Mouse (Mus musculus) neural tube, embryonic 12.5 days (tissue): Measurements from ENCODE around the gene Des. TPM values are rescaled to one million over a fixed set of nuclear protein-coding genes. Genes with fewer than 3 reads are reported as not detected.
A peak's percentile ranks its signal among the peaks of the same experiment; 100 is the strongest.

Experiments
- ATAC-seq: fragments of 200-750 bp; cut with Nextera tagmentation; 2 replicates; pipeline ENCODE4 v1.8.0; 2017; ENCODE audit warnings: low read depth, mild to moderate bottlenecking, moderate TSS enrichment, moderate library complexity; ENCODE audit not compliant: low FRiP score
- H3K27ac ChIP-seq: fragments of 300-500 bp; sonication (generic); 2 replicates; pipeline ENCODE4 v1.5.1; 2016
- H3K27me3 ChIP-seq: fragments of 300-500 bp; sonication (generic); replicated peaks from 2 replicates; pipeline ENCODE4 v1.6.1; 2016; ENCODE audit warnings: mild to moderate bottlenecking
- H3K36me3 ChIP-seq: fragments of 300-500 bp; sonication (generic); 2 replicates; pipeline ENCODE4 v1.6.1; 2016; ENCODE audit warnings: mild to moderate bottlenecking
- H3K4me1 ChIP-seq: fragments of 300-500 bp; sonication (generic); 2 replicates; pipeline ENCODE4 v1.6.1; 2016
- H3K4me2 ChIP-seq: fragments of 300-500 bp; sonication (generic); replicated peaks from 2 replicates; pipeline ENCODE4 v1.6.1; 2016; ENCODE audit warnings: mild to moderate bottlenecking
- H3K4me3 ChIP-seq: fragments of 300-500 bp; sonication (generic); 2 replicates; pipeline ENCODE4 v1.5.1; 2016
- H3K9ac ChIP-seq: fragments of 300-500 bp; sonication (generic); 2 replicates; pipeline ENCODE4 v1.6.1; 2016; ENCODE audit warnings: mild to moderate bottlenecking
- H3K9me3 ChIP-seq: fragments of 300-500 bp; sonication (generic); 2 replicates; pipeline ENCODE4 v1.6.1; 2016; ENCODE audit warnings: mild to moderate bottlenecking
- WGBS: fragments of 180-500 bp; shearing (Covaris S2); methylation state at CpG from one replicate; pipeline ENCODE4 v1.1.7; 2016; 5-methylcytosine and 5-hydroxymethylcytosine counted together
- polyA plus RNA-seq: library from polyadenylated mRNA; unstranded; fragments of >200 nt; fragmentation: Nextera tagmentation; extraction: Ambion mirVana; gene quantifications from 2 replicates; pipeline ENCODE4 v1.2.1, GENCODE M21; 2016

The Des gene
- polyA plus RNA-seq, 1 experiment from 2014 or later = 9.3 TPM

DNA sequence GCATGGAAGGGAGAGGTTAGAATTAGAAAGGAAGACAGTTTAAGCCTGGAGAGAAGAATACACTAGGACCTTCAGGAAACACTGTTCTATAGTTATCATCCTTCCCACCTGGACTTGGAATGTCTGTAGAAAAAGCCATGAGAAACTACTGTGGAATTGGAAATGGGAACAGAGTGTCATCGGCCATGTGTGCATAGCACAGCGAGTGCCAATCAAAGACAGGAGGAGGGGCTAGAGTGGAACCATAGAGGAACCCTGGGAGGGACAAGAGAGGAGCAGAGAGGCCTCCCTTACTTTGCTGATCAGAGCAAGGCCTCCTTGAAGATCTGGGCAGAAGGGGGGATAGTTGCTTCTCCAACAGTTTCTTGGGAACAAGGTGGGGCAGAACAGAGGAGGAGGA, 19.1 kb downstream of the Des start:
- Histone ChIP-seq H3K27me3 (peaks cover 43% of the 10 kb centered on the region), H3K36me3 (no peaks in the 10 kb centered on the region), H3K4me3 (no peak overlapping the region), H3K27ac (no peak overlapping the region), H3K9ac (no peak overlapping the region), H3K9me3 (no peaks in the 10 kb centered on the region), H3K4me1 (peaks cover 39% of the 10 kb centered on the region), H3K4me2 (no peak overlapping the region)
- WGBS = 73% methylated on average over 2 of the region's 2 CpGs
- no peak for ATAC-seq

DNA sequence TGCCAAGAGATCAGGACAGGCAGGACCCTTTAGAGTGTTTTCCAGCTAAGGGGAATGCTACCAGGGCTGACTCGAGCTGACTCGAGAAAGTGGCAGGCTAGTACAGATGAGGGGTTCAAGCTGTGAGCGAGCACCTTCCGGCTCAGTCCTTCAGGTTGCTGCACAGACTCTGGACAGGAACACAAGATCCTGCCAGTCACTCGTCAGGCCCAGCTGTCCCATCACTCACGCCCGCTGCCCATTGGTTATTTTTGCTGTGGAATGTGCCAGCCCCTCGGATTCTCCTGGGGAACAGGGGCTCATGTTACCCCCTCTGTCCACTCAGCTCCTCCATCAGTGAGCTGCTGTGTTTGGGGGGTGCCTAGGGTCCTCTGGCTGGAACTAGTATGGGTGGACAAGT, 19.8 kb downstream of the Des start:
- Histone ChIP-seq H3K36me3 (no peaks in the 10 kb centered on the region; the same call in 1 of the 2 replicates), H3K4me3 (no peak overlapping the region), H3K4me2 (no peak overlapping the region), H3K9ac (no peak overlapping the region), H3K27ac (no peak overlapping the region), H3K4me1 (peaks cover 42% of the 10 kb centered on the region), H3K27me3 (peaks cover 41% of the 10 kb centered on the region), H3K9me3 (no peaks in the 10 kb centered on the region)
- WGBS = 77% methylated on average over 8 of the region's 8 CpGs
- no peak for ATAC-seq

DNA sequence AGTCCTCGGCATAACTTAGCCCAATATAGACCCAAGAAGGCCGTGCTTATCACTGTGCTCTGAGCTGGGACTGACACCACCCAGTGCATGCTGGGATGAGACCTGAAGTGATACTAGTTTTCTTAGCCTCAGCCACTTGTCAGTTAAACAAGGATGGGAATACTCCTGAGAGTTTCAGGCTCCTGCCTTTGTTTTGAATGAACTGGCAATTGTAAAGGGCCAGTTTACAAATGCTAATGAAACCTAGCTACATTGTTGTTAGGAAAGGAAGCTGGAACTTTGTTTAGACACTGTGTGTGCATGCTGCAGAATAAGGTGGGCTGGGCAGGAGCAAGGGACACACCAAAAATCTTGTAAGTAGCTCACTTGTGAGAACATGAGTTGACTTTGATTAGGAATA, 20.8 kb downstream of the Des start:
- ATAC-seq = no peak
- Histone ChIP-seq H3K36me3 (no peaks in the 10 kb centered on the region; the same call in 1 of the 2 replicates), H3K4me3 (no peak overlapping the region), H3K4me2 (peak overlapping the region; percentile 97), H3K4me1 (peaks cover 44% of the 10 kb centered on the region), H3K9me3 (no peaks in the 10 kb centered on the region), H3K27me3 (peaks cover 34% of the 10 kb centered on the region), H3K9ac (no peak overlapping the region), H3K27ac (no peak overlapping the region)
- WGBS = 22% methylated on average over 2 of the region's 2 CpGs

DNA sequence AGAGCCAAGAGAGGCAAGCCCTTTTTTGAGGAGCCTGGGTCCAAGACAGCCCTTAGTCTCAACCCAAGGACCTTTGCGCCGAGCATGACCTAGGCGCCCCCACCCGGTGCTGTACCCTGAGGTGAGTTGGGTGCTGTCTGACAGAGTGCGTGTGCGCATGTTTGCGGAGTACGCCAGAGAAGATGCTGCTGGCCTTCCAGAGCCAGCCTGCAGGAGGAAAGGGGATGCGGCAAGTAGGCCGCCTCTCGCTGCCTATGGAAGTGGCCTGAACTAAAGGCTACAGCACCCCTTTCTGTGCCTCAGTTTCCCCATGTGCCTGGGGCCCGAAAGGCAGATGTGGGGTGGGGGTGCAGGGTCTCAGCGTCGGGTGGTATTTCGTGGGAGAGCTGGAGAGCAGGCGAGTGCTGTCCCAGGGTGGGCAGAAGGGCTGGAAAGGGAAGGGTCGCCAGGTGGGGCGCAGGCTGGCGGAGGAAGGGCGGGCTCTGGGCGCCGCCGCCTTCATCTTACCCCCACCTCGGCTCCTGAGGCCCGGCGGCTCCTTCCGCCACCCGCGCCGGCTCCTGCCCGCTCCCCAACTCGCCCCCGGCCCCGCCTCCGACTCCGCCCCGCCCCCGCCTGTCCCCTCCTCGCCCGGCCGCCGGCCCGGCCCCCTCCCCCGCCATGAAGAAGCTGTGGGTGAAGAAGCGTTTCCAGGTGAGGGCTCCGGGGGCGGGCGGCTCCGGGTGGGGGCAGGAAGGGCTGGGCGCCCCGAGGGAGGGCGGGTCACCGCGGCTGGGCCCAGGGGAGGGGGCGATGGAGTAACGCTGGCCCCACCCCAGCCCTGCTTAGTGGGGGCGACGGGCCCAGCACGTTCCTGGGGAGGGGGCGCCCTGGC, 21.6 kb downstream of the Des start:
- Histone ChIP-seq H3K36me3 (no peaks in the 10 kb centered on the region; the same call in 1 of the 2 replicates), H3K4me2 (peak overlapping the region; percentile 97), H3K9me3 (no peaks in the 10 kb centered on the region), H3K4me1 (peaks cover 49% of the 10 kb centered on the region), H3K4me3 (peak overlapping the region; percentile 80), H3K27ac (peak overlapping the region; percentile 63), H3K27me3 (peaks cover 31% of the 10 kb centered on the region), H3K9ac (peak overlapping the region; percentile 84)
- 2% methylated on average over 53 of the region's 60 CpGs for WGBS
- peak; percentile 59 for ATAC-seq

DNA sequence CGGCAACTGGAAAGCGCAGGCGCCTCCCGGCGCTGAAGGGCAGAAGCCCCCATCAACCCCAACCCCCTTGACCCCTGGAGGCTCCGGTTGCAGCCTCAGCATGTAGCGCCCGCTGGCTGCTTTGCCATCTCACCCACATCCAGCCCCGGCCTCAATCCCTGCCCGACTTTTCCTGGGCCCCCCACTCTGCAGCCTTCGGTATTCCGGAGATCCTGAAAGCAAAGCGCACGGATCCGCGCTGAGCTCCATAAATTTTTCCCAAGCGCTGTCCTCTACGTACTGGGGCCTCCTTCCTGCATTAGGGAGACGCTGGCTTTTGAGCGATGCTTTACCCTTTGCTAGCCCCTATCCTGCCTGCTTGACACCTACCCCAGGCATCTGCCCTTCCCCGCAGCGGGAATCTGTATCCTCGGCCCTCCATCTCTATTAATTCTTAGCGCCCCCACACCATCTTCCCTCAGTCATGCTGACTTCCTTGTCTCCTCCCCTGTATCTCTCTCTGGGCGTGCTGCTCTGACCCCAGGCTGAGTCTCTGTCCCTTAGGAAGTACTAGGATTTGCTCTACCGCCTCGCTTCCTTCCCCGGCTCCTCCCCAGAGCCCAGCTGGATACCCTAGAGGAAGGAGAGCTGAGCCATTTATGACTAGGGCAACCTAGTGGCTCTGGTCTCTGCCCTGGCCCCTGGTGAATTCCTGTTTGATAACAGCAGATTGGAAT, 22.4 kb downstream of the Des start:
- Histone ChIP-seq H3K9me3 (no peaks in the 10 kb centered on the region), H3K27ac (peak overlapping the region; percentile 63), H3K4me3 (peak overlapping the region; percentile 80), H3K9ac (peak overlapping the region; percentile 84), H3K4me2 (peak overlapping the region; percentile 97), H3K27me3 (peaks cover 34% of the 10 kb centered on the region), H3K36me3 (no peaks in the 10 kb centered on the region; the same call in 1 of the 2 replicates), H3K4me1 (peaks cover 55% of the 10 kb centered on the region)
- WGBS = under 1% methylated on average over 28 of the region's 28 CpGs
- ATAC-seq = peak; percentile 25; the same call in 1 of the 2 replicates

DNA sequence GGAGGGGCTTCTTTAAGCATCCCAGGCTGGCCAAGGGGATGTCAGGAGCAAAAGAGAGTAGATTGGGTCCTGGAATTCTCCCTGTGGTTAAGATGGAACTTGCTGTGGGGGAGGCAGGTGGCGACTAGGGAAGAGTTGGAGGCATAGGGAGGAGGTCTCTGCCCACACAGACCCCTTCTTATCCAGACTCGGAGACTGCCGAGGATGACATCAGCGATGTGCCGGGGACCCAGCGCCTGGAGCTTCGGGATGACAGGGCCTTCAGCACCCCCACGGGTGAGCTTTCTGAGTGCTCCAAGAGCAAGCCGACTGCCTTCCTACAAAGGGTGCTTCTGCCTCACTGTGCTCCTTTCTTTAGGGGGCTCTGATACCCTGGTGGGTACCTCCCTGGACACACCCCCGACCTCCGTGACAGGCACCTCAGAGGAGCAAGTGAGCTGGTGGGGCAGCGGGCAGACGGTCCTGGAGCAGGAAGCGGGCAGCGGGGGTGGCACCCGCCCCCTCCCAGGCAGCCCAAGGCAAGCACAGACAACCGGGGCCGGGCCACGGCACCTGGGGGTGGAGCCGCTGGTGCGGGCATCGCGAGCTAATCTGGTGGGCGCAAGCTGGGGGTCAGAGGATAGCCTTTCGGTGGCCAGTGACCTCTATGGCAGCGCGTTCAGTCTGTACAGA, 24.5 kb downstream of the Des start:
- no peaks in the 10 kb centered on the region for H3K9me3 ChIP-seq
- WGBS = 90% methylated on average over 27 of the region's 27 CpGs
- 0 out of 2 replicates have a peak overlapping the region, but pooled peaks have one; percentile 44 for H3K9ac ChIP-seq
- no peak for ATAC-seq
- no peak overlapping the region for H3K27ac ChIP-seq
- no peaks in the 10 kb centered on the region; the same call in 1 of the 2 replicates for H3K36me3 ChIP-seq
- peaks cover 47% of the 10 kb centered on the region for H3K27me3 ChIP-seq
- H3K4me1 ChIP-seq = peaks cover 72% of the 10 kb centered on the region
- no peak overlapping the region for H3K4me3 ChIP-seq
- H3K4me2 ChIP-seq = peak overlapping the region; percentile 47

DNA sequence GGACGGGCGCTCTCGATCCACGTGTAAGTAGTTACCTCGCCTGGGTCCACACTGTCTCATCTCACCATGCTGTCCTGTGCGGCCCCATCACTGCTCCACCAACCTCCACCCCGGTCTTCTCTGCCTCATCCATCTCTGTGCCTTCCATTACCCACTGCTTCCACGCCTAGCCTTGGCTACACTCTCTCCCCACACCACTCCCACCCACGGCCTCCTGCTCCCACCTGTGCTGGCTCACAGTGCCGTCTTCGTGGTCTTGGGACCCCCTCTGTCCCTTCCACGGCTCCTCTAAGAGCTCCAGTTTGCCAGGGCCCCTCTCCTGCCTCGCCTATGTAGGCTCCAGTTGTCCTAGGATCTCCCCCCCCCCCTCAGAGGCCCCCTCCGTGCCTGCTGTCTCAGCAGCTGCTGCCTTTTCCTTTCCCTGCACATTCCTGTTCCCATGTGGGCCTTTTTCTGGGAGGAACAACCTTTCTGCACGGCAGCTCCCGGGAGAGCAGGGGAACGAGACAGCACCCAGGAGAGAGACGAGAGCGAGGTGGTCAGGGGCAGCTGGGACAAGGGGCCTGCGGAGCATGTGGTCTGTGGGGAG, 25.1 kb downstream of the Des start:
- Histone ChIP-seq H3K4me2 (peak overlapping the region; percentile 47), H3K27me3 (peaks cover 50% of the 10 kb centered on the region), H3K4me3 (0 out of 2 replicates have a peak overlapping the region, but pooled peaks have one; percentile 1), H3K27ac (no peak overlapping the region), H3K9me3 (no peaks in the 10 kb centered on the region), H3K4me1 (peaks cover 72% of the 10 kb centered on the region), H3K9ac (peak overlapping the region; percentile 44; the same call in 1 of the 2 replicates), H3K36me3 (no peaks in the 10 kb centered on the region; the same call in 1 of the 2 replicates)
- WGBS = 67% methylated on average over 20 of the region's 20 CpGs
- no peak for ATAC-seq

DNA sequence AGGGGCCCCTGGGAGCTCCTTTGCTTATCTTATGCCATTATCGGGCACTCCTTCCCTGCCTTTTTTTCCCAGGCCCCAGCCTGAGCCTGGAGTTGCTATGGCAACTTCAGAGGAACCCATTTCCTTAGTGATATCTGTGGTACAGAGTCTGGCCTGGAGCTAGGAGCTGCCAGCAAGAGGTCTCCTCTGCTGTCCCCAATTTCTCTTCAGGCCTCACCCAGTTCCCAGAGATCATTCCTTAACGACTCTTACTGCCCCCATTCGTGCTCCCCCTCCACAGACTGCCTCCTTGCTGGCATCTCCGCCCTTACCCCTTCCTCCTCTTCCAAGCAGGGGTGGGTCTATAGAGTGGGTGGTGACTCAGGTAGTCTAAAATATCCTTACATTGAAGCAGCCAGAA, 26.0 kb downstream of the Des start:
- peak overlapping the region; percentile 47 for H3K4me2 ChIP-seq
- no peak for ATAC-seq
- H3K27me3 ChIP-seq = peaks cover 56% of the 10 kb centered on the region
- H3K9me3 ChIP-seq = no peaks in the 10 kb centered on the region
- H3K4me1 ChIP-seq = peaks cover 69% of the 10 kb centered on the region
- H3K9ac ChIP-seq = no peak overlapping the region
- no peak overlapping the region for H3K27ac ChIP-seq
- no peak overlapping the region for H3K4me3 ChIP-seq
- WGBS = 39% methylated on average over 4 of the region's 4 CpGs
- H3K36me3 ChIP-seq = peaks cover 5% of the 10 kb centered on the region

DNA sequence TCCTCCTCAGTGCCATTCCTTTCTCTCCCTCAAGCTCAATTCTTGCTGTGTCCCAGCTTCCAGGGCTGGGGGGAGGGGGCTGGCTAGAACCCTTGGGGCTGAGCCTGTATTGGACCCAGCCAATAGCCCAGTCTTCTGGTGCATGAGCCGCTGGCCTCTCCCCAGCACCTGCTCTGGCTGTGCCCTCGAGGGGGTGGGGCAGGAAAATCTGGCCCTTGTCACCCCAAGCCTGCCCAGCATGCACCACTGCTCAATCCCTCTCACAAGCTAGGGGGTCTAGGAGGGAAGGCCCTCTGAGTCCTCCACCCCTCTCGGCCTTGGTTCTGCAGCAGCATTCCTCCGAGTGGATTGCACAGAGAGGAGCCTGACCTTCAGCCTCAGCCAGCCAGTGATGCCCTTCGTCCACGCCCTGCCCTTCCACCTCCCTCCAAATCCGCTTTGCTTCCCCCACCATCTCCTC, 27.4 kb downstream of the Des start:
- Histone ChIP-seq H3K4me3 (peak overlapping the region; percentile 25), H3K9ac (peak overlapping the region; percentile 52; the same call in 1 of the 2 replicates), H3K27me3 (peaks cover 56% of the 10 kb centered on the region), H3K27ac (no peak overlapping the region), H3K4me2 (peak overlapping the region; percentile 59), H3K36me3 (peaks cover 5% of the 10 kb centered on the region), H3K9me3 (no peaks in the 10 kb centered on the region), H3K4me1 (peaks cover 58% of the 10 kb centered on the region)
- ATAC-seq = no peak
- 22% methylated on average over 7 of the region's 7 CpGs for WGBS

DNA sequence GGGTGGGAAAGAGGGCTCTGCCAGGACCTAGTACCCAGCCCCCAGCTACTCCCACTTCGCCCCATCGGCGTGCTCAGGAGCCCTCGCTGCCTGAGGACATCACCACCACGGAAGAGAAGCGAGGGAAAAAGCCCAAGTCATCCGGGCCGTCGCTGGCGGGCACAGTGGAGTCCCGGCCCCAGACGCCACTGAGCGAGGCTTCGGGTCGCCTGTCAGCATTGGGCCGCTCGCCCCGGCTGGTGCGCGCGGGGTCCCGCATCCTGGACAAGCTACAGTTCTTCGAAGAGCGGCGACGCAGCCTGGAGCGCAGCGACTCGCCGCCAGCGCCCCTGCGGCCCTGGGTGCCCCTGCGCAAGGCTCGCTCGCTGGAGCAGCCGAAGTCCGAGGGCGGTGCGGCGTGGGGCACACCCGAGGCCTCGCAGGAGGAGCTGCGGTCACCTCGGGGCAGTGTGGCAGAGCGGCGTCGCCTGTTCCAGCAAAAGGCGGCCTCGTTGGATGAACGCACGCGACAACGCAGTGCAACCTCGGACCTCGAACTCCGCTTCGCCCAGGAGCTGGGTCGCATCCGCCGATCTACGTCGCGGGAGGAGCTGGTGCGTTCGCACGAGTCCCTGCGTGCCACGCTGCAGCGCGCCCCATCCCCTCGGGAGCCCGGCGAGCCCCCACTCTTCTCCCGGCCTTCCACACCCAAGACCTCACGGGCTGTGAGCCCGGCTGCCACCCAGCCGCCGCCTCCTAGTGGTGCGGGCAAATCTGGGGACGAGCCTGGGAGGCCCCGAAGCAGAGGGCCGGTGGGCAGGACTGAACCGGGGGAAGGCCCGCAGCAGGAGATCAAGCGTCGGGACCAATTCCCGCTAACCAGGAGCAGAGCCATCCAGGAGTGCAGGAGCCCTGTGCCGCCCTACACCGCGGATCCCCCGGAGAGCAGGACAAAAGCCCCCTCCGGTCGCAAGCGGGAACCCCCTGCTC, 28.1 kb downstream of the Des start:
- Histone ChIP-seq H3K9me3 (no peaks in the 10 kb centered on the region), H3K4me1 (peaks cover 51% of the 10 kb centered on the region), H3K27me3 (peaks cover 59% of the 10 kb centered on the region), H3K27ac (no peak overlapping the region), H3K4me2 (peak overlapping the region; percentile 59), H3K9ac (peak overlapping the region; percentile 52), H3K36me3 (peaks cover 5% of the 10 kb centered on the region), H3K4me3 (peak overlapping the region; percentile 25)
- ATAC-seq = peak; percentile 23; the same call in 1 of the 2 replicates
- 4% methylated on average over 94 of the region's 94 CpGs for WGBS
